Mouse (Mus musculus) cortical plate, adult 2 months (tissue): ENCODE data around the gene Esx1.

Experiments
- CTCF ChIP-seq: fragments of 200-500 bp; IDR thresholded peaks from 2 replicates; pipeline ENCODE4 v1.5.1; 2011; ENCODE audit warnings: mild to moderate bottlenecking, control low read depth, low read length; ENCODE audit not compliant: insufficient read depth; ENCODE audit errors: extremely low read depth
- POLR2A ChIP-seq: fragments of 200-500 bp; IDR thresholded peaks from 2 replicates; pipeline ENCODE4 v1.6.1; 2011; ENCODE audit warnings: mild to moderate bottlenecking, low read length, control low read depth; ENCODE audit not compliant: insufficient read depth; ENCODE audit errors: extremely low read depth

DNA sequence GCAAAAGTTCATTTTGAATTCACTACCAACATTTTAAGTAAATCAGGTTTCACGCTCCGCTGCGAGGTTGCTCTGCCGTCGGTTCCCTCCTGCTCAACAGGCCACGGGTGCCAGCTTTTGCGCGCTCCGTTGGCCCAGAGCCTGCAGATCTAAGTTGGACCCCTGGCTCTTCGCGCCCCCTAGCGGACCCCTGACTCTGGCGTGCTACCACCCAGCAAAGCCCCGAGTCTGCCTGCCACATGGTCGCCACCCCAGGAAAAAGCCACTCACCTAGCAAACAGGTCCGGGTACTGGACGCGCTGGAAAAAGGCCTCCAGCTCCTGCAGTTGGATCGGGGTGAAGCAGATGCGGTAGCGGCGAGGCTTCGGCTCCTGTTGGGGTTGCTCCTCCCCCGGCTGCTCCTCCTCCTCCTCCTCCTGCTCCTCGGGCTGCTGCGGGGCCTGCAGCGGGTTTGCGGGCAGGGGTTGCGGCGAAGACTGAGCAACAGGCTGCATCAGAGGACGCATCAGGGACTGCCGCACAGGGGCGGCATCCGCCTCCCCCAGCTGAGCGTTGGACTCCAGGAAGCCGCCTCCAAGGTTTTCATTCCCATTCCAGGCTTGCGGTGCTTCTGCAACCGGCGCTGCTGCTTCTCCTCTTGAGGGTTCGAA lies 3.7 kb downstream of the Esx1 start:
- TF ChIP-seq CTCF (no peak), POLR2A (no peak)
